Mouse (Mus musculus) heart, postnatal 14 days (tissue): Measurements from ENCODE around the gene Ccdc186. TPM values are rescaled to one million over a fixed set of nuclear protein-coding genes. Genes with fewer than 3 reads are reported as not detected.

Experiments used
- DNase-seq, 2 experiments: peaks; one replicate each; pipeline ENCODE4 v3.0.0; 2021 to 2022
- intact Hi-C: fragments of 180-260 bp; cut with DNase I; formaldehyde crosslinking; loops from one replicate; pipeline ENCODE4 v1.15.1; 2025
- long read RNA-seq, 2 experiments: library from polyadenylated mRNA; stranded (forward); transcript quantifications; one replicate each; pipeline ENCODE4 v2.0.0; 2021
- total RNA-seq, 2 experiments: library from RNA; stranded (reverse); gene quantifications; 2 replicates each; pipeline ENCODE4 v1.2.3; 2021

Ccdc186 gene
- total RNA-seq: 10 to 100 TPM; 26.1 to 26.5 TPM
- long read RNA-seq, experiment 1, full-length matches to known transcripts: 10 of 15 reads
- long read RNA-seq, experiment 1, partial matches to known transcripts: 2 of 15 reads
- long read RNA-seq, experiment 1, other reads (novel, unspliced or antisense): 3 of 15 reads
- long read RNA-seq, experiment 2, full-length matches to known transcripts: 6 of 9 reads
- long read RNA-seq, experiment 2, partial matches to known transcripts: 1 of 9 reads
- long read RNA-seq, experiment 2, other reads (novel, unspliced or antisense): 2 of 9 reads

GRCm38 (mm10) chr19:56821798-56822447, at the start of gene Ccdc186:
TSS of gene Ccdc186 (minus strand) at chr19:56822190.
- peak; percentile 97 to 98 for DNase-seq
- intact Hi-C loops: no loop called here

DNA sequence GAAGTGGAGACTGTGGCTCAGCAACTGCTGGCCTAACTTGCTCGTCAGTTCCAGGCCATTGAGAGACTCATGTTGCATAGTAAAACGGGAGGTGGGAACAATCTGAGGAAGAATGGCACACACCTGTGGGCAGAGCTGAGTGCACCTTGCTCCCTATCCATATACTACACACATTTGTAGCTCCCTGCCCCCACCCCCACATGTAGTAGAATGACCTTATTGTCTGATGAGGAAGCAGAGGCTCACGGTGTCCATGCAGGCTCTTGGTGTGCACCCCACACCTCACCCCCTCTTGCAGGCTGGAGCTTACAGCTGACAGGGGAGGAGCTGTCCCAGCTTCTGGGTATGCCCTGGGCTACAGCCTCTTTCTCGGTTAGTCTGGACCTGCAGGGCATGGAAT, 45.7 kb upstream of the Ccdc186 start:
- DNase-seq: no peak
- intact Hi-C loops: no loop called here

GRCm38 (mm10) chr19:56856455-56856854, 34.5 kb upstream of the Ccdc186 start:
- intact Hi-C loops: no loop called here
- DNase-seq: peak in 1 of 2 experiments; percentile 11

DNA sequence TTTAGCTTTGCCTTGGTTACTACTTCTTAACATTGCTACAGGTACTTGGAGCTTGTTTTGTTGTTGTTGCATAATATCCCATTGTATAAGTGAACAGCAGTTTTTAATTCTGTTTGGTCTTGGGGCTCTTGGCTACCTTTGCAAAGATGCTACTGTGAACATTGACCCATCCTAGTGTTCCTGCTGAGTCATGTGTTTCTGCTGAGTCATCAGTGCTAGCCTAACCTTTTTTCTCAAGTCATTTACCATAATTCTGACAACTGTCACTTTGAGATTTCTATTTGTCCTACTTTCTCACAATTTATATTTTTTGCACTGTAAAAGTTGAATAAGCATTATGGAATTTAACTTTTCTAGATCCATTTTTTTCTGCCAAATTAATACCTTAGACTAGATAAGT, 30.6 kb upstream of the Ccdc186 start:
- intact Hi-C loops: no loop called here
- no peak for DNase-seq

GRCm38 (mm10) chr19:56842974-56843373, 21.0 kb upstream of the Ccdc186 start:
- intact Hi-C loops: no loop called here
- DNase-seq: no peak

DNA sequence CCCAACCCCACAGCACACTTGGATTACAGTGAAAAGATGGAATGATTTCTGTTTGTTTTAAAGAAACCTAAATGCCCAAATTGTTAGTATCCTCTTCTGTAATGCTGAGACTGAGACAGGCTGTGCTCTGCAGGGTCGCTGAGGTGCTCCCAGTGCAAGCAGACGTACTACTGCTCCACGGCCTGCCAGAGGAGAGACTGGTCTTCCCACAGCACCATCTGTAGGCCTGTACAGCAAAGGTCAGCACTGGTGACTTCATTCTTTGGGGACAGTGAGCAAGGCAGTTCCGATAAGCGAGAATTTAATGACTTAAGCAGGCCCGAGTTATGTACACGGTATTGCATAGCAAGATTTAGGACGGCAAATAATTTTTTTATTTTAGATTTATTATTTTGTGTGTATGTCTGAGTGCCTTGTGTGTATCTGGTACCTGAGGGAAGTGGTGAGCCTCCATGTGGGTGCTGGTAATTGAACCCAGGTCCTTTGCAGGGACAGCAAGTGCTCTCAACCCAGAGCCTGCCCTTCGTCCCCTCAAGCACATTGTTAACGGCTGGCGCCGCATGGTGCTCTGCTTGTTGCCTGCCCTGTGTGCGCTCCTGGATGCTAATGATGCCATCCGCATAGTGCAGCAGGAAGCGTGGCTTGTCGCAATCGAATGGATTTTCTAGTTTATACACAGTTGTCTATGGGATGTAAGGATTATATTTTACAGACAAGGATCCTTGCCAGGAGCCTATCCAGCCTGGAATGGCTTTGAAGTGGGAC, 17.1 kb upstream of the Ccdc186 start:
- DNase-seq: peak; percentile 19 to 30
- intact Hi-C loops: no loop called here

- intact Hi-C loops: no loop called here
- peak; percentile 15 to 31 for DNase-seq
These were observed 13.3 kb upstream of the Ccdc186 start for GRCm38 (mm10) chr19:56835340-56835739.

GRCm38 (mm10) chr19:56830163-56830562, 8.2 kb upstream of the Ccdc186 start:
- intact Hi-C loops: no loop called here

DNA sequence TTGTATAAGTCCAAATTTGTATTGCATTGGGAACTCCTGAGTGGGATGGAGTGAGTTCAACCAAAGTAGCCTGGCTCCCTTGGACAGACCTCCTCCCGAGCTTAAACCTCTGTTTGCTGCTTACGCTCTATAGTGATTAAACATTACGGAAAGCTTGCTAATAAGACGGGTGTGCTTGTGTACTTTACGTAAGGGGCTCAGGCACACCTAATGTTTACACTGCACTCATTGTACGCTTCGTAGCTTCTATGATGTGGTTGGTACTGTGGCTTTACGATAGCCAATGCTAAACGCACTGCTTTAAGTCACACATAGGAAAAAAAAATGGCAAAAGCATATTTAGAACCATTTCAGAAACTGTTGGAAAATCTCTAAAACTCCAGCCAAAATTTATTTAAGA, 7.3 kb upstream of the Ccdc186 start:
- DNase-seq: no peak
- intact Hi-C loops: loop anchor here (5.0 kb wide), 1 partner anchor 78 kb away; no protein-coding TSS in a partner anchor

More at GRCm38 (mm10) chr19:56830163-56830562, 8.2 kb upstream of the Ccdc186 start:
- no peak for DNase-seq

- intact Hi-C loops: loop anchor here (5.0 kb wide), 1 partner anchor 79 kb away; no protein-coding TSS in a partner anchor
- DNase-seq: no peak
These were observed 6.3 kb upstream of the Ccdc186 start for GRCm38 (mm10) chr19:56828305-56828704.

- peak in 1 of 2 experiments; percentile 9 for DNase-seq
- intact Hi-C loops: loop anchor here (5.0 kb wide), 1 partner anchor 81 kb away; no protein-coding TSS in a partner anchor
These were observed 4.1 kb upstream of the Ccdc186 start, which contains the start of gene Tdrd1 for GRCm38 (mm10) chr19:56826047-56826631. TSS of gene Tdrd1 (plus strand) at chr19:56826209.

DNA sequence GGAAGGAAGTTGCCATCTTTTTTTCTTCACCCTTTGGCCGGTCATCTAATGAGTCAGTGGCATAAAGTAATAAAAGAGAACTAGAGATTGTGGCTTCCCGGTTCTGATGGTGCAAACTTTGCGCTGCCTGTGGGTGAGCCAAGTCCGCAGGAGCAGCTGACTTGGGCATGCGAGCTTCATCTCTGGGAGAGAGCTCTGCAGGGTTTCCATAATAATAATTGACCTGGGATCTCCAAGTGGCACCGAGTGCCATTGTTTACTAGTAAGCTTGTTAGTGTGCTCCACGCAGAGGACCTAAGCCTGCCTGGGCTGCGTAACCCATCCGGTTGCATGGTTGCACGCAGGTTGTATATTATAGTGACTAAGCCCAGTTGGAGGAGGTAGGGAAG, 452 bp upstream of the Ccdc186 start:
- intact Hi-C loops: no loop called here

GRCm38 (mm10) chr19:56821040-56821797, 771 bp downstream of the Ccdc186 start:
- DNase-seq: no peak
- intact Hi-C loops: no loop called here

More for the DNA sequence above, 452 bp upstream of the Ccdc186 start:
- no peak for DNase-seq

DNA sequence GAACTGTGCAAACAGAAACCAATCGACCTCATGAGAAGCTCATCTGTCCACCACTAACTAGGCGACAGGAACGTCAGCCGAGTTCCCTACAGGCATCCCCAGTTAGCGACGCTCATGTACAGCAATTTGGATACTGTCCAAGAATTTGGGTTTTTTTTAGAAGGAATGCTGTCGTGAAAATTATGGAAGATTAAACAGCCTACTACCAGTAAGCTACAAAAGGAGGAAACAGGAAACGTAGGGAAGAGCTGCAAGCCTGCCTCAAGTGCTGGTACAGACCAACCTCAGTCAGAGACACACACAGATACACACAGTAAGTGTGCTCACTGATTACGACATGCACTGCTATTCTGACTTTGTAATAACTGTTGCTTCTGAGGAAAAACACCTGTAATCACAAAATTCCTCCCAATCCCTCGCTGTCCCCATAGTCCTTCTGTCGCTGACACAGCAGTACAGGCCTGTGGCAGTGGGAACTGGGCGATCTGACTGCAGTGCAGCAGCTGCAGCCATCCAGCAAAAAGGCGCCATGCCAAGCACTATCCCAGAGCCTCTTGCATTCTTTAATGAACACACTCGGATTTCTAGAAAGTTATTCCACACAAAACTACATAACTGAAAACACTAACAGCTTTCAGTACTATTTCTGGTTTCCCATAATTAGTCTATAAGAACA, 4.0 kb downstream of the Ccdc186 start:
- intact Hi-C loops: no loop called here
- peak; percentile 62 to 71 for DNase-seq

- intact Hi-C loops: loop anchor here (5.0 kb wide), 1 partner anchor 391 kb away; no protein-coding TSS in a partner anchor
These were observed 8.6 kb downstream of the Ccdc186 start for GRCm38 (mm10) chr19:56813360-56813759.

GRCm38 (mm10) chr19:56811590-56811989, 10.4 kb downstream of the Ccdc186 start:
- peak; percentile 73 to 83 for DNase-seq
- intact Hi-C loops: loop anchor here (5.0 kb wide), 1 partner anchor 389 kb away; no protein-coding TSS in a partner anchor

More at GRCm38 (mm10) chr19:56813360-56813759, 8.6 kb downstream of the Ccdc186 start:
- no peak for DNase-seq

DNA sequence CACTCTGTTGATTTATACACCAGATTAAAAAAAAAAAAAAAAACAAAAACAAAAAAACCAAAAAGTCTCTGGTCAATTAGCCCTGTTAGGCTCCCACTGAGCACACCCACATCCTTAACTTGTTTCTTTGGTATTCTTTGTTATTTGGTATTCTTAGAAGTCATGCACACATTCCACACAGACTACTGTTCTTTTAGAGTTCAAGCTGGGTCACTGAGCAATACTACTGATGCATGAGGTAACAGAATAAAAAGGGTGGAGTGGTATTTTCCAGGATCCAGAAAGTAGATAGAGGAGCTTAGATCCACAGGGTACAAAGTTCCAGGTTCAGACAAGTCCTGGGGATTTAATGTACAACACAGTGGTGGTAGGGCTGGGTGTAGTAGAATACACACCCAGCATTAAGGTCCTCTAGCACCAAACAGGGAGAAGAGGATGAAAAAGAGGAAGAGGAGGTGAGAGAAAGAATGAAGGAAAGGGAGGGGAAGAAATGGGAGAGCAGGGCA, 11.3 kb downstream of the Ccdc186 start:
- intact Hi-C loops: loop anchor here (5.0 kb wide), 1 partner anchor 388 kb away; no protein-coding TSS in a partner anchor
- no peak for DNase-seq

GRCm38 (mm10) chr19:56808771-56809170, 13.2 kb downstream of the Ccdc186 start:
- DNase-seq: no peak
- intact Hi-C loops: no loop called here

DNA sequence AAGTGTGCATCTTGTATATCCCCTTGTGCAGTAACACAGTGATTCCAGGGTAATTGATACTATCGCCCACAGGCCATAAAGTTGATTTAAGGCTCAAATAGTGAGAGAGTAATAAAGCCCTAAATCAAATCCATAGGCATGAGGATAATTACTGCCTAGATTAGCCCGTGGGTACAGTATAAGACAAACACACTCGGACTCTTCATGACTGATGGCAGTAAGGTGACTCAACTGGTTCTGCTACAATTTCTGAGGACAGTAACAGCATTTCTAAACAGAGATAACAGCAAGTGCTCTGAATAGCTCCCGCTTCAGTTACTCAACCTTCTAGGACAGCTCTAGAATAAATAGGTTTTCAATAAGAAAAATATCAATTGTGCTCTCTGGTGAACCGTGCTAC, 14.9 kb downstream of the Ccdc186 start:
- intact Hi-C loops: no loop called here
- DNase-seq: no peak
